Mouse (Mus musculus): ENCODE measurements around the gene Gtpbp6.
"Not testable (repeated sequence)": the region's sequence is repeated elsewhere in the genome, so short reads cannot be mapped to it uniquely, and the experiment has no call there.

Gtpbp6 gene

GRCm38 (mm10) chr5:110107581-110108304 lies at the start of gene Gtpbp6:
Gene Gtpbp6 (minus strand): TSS chr5:110108197.
- DNase-seq = peak; percentile 97

DNA sequence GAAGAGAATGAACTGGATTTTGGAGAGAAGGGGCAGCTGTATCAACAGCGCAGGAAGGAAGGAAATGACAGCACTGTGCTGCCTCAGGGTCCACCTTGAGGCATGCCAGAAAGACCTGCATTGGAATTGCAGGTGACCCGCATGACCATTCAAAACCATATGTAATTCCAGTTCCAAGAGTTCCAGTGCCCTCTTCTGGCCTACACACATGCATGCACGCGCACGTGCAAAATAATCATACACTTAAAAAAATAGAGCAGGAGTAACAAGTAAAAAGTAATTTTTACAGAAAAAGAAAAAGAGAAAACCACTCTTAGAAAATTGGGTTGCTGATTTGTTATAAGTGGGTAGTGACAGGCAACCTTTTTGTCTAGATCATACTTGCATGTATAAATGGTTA lies 35.0 kb upstream of the Gtpbp6 start:
- DNase-seq = no peak

DNA sequence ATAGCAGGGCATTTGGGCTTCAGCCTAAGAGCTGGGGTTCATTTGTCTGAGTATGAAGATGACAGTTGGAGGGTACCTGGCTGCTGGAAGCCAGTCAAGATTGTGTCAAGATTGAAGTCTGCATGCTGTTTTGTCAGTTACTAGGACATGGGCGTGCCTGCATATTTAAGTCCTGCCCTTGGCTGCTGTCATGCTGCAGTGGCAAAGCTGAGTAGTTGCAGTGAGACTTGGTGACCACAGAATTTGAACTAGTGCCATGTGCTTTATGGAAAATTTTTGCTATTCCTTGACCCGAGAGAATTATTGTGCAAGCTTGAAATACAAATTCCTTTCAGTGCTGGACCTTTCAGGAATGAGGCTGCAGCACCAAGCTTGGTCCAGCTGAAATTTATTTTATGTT lies 34.3 kb upstream of the Gtpbp6 start:
- DNase-seq = no peak

GRCm38 (mm10) chr5:110140424-110140823 lies 32.4 kb upstream of the Gtpbp6 start:
- DNase-seq = no peak

GRCm38 (mm10) chr5:110139325-110139724 lies 31.3 kb upstream of the Gtpbp6 start:
- no peak for DNase-seq

DNA sequence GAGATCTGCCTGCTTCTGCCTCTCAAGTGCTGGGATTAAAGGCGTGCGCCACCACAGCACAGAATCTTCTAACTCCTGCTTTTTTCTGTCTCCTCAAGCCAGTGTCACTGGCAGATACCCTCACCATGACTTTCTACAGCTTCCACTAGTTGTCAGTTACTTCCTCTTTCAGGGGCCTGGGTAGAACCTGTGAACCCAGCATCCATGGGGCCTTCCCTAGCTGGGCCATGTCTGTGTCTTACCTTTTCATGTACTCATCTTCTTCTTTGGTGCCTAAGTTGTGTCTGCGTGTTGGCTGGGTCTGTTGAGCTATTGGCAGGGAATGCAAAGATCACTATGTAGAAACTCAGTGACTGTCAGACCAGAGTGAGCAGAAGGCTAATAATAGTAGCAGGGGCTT lies 29.8 kb upstream of the Gtpbp6 start:
- DNase-seq = no peak

GRCm38 (mm10) chr5:110136087-110136464 lies 28.1 kb upstream of the Gtpbp6 start:
- DNase-seq = no peak

DNA sequence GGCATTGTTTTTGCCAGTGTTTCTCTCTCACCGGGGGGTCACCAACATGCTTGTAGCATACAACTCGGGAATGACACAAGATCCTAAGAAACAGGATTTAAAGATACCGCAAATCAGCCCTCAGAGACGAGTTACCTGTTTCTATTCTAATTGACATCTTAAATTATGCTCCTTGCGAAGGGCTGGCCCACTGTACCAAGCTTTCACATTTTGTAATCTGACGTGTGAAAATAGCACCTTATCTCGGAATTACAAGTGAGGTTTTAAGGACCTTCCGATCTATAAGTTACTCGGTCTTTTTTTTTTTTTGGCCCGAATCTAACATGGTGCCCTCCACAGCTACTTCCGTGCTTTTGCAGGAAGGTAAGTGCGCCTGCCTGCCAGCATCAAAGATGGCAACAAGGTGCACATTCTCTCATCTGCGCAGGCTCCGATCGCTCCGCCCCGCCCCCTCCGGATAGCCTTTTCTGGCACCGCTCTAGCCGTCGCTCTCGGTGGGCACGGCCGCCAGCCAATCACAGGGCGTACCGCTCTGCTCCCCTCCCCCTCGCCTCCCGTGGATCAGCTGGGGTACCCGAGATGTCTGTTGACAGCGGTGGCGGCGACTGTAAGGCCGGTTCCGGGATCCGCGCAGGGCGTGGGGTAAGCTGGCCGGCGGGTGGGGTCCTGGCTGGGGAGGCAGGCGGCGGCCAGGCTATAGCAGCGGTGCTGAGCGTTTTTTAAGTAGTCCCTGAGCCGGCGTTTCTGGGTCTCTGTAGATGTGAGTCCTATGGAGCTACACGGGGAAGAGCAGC lies 27.5 kb upstream of the Gtpbp6 start, which contains the start of gene Chfr:
TSS of gene Chfr (plus strand) at position 550 of the 794 bp plus-strand sequence.
- peak; percentile 100 for DNase-seq

DNA sequence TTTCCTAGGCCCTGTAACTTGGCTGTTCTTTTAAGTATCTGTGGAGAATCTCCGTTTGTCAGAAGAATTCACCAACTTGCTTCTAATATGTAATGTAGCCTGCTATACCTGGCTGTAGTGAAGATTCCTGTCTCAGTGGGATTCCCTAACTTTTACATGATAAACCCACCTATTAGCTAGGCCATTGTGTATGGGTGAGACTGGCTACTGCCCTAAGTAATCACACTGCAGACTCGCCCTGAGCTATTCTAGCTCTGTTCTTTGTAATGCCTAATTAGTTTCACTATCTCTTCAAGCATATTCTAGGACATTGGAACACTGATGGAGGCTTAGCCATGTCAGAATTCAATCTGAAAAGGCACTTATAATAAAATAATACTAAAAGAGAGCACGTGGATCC lies 14.4 kb upstream of the Gtpbp6 start:
- not testable (repeated sequence) for DNase-seq

DNA sequence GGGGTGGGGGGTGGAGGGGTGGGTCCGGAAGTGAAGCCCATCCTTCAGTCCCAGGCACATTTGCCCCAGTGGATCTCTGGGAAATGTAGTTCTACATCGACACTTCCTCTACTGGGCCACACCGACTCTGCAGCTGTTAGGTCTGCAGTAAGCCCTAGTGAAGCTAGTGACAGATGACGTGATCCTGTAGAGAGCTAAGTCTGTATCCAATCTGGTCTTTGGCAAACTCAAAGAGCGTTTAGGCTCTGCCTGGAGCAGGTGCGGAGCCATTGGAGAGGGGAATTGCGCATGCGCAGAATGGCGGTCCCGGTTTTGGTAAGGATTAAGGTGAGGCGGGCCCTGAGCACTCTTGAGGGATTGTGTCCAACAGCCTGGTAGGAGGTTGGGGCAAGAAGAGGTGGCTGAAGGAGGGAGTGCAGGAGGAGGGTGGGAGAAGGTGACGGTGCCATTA lies 2.0 kb upstream of the Gtpbp6 start, which contains the start of gene Zfp605:
TSS of gene Zfp605 (plus strand) at position 102 of the 451 bp plus-strand sequence.
- peak; percentile 96 for DNase-seq

- DNase-seq = no peak
Observed at GRCm38 (mm10) chr5:110108305-110108628, 270 bp upstream of the Gtpbp6 start.

- DNase-seq = peak; percentile 41
Observed at GRCm38 (mm10) chr5:110106901-110107564, 964 bp downstream of the Gtpbp6 start.

GRCm38 (mm10) chr5:110106140-110106871 lies 1.7 kb downstream of the Gtpbp6 start:
- DNase-seq = peak; percentile 26

GRCm38 (mm10) chr5:110104616-110105380 lies 3.2 kb downstream of the Gtpbp6 start:
- peak; percentile 9 for DNase-seq

DNA sequence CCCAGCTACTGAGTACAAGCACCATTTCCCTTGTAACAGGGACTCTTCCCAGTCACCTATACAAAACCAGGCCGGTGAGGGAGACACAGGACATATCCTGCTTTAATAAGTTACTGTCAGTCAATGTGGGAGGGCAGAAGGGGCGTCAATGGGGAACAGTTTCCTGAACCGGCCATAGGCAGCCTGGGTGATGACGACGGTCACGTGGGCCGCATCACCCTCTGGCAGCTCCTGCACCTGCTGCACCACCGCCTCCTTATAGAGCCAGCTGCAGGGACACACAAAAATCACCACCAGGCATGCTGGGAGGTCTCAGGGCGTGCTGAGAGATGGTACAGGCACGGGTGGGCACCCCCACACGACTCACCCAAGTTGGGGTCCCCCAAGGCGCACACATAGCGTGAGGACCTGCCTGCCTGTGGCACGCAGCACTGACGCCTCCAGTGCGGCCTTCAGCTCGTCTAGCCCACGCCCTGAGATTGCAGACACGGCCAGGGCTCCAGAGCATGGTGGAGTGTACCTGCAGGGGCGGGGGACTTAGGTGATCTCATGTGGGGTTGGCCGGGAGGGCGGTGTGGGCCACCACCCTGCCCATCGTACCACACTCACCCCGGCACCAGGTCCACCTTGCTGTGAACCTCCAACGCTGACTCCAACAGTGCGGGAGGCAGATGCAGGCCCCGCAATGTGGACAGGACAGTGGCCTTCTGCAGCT lies 3.9 kb downstream of the Gtpbp6 start:
- peak; percentile 7 for DNase-seq

GRCm38 (mm10) chr5:110102853-110103625 lies 5.0 kb downstream of the Gtpbp6 start:
- peak; percentile 5 for DNase-seq

- DNase-seq = peak; percentile 7
Observed at GRCm38 (mm10) chr5:110102429-110102828, 5.6 kb downstream of the Gtpbp6 start.

DNA sequence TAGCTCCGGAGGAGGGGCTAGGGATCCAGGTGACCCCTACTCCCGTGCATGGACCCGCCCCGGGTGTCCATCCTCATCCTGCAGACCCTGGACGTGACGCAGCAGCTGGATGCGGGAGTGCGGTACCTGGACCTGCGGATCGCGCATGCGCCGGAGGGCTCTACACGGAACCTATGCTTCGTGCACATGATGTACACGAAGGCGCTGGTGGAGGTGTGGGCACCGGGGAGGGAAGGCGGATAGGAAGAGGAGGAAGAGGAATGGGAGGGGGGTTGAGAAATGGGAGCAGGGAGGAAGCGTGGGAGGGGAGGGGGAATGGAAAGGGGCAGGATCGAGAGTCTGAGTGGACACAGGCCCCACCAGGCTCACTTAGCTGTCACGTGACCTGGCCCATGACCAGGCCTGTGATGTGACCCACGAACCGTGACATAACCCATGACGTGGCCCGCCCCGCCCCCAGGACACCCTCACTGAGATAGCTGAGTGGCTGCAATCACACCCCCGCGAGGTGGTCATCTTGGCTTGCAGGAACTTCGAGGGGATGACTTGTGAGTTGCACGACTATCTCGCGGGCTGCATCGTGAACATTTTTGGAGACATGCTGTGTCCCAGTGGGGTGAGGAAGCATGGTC lies 6.2 kb downstream of the Gtpbp6 start:
- peak; percentile 73 for DNase-seq

GRCm38 (mm10) chr5:110100921-110101631 lies 6.9 kb downstream of the Gtpbp6 start:
- DNase-seq = peak; percentile 37
